Mouse (Mus musculus): ENCODE measurements at regions not wholly inside any gene's neighbourhood (a gene's known extent, or its start where the extent isn't known, plus 50 kb on each side); places are given as distances from the start of the nearest gene placed in this dataset.
A peak's percentile ranks its signal among the peaks of the same experiment; 100 is the strongest.
"Not testable (repeated sequence)": the region's sequence is repeated elsewhere in the genome, so short reads cannot be mapped to it uniquely, and the experiment has no call there.

GRCm38 (mm10) chr13:52105989-52106642, 259.6 kb downstream of the Gadd45g start:
- no peak for DNase-seq

- DNase-seq = no peak
Measured at GRCm38 (mm10) chr13:52108349-52108921, 262.0 kb downstream of the Gadd45g start.

DNA sequence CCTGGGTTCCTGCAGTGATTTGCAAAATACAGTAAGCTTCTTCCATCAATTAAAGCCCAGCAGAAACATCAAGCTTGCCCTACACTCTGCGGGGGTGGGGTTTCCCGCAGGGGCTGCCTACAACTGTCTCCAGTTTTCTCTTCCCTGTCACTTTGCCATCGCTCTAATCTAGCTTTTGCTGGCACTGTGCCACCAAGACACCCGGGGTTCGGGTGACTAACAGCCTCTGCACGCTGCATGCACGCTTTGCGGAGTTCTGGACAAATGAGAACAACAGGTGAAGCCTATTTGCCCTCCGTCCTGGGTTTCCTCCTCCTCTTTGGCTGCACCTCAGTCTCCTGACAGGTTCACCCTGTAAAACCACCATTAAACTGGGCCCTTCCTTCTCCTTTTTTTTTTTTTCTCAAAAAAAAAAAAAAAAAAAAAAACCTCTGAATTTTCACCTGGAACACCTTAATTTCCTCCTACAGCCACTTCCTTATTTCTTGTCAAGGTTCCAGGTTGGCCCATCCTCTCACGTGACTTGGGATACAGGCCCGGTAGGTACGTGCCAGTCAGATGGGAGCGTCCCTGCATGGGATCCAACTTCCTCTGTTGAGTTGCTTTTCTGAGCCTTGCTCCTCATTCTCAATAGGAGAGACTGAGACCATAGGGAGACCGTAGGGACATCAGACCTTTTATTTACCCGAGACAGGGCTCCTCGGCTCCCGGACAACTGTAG, 262.7 kb downstream of the Gadd45g start:
- DNase-seq = no peak

DNA sequence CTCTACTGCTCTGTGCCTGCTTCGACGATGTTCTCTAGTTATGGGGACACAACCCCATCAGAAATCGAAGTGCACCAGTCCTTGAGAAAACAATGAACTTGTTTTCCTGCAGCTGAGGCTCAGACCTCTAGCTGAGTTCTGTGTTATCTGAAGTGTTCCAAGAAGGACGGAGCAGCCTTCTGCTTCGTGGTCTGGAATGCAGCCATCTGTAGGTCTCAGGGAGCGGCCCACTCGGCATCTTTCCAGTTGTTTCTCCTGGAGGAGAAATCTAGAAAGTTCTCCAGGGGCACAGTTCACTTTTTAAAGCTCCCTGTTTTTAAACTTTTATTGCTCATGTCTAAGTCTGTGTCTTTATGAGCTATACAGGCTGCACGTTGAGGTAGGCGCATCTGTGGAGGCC, 264.3 kb downstream of the Gadd45g start:
- DNase-seq = no peak

DNA sequence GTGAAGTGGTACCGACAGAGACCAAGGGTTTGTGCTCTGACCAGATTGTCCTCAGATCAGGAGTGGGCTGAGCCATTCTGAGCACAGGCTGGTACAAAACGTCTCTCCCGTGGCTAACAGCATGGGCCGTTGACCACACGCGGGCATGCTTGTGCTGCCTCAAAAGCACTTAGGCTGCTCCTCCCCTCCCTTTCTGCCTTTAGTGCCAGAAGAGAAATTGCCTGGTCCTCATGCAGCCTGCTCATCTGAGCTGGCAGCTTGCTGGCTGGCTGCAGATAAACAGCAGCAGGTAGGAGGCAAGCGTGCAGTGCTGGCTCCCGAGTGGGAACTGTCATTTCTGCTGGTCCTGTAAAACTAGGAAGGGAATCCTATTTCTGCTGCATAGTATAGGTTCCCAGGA, 267.1 kb downstream of the Gadd45g start:
- DNase-seq = peak; percentile 29

DNA sequence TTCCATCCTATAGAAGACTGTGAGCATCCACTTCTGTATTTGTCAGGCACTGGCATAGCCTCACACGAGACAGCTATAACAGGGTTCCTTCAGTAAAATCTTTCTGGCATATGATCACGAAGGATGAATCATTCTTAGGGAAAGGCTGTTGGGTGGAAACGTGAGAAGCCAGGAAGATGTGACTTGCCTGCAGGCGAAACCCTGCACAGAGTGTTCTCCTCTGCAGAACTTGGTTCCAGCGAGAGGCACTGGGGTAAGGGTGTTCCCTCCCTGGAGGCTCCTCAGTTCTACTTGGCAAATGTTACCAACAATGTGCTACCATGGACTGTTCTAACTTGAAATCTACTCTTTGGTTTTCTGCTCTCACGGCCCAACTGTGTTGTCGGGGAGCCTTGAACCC, 268.0 kb downstream of the Gadd45g start:
- DNase-seq = no peak

- no peak for DNase-seq
Measured at GRCm38 (mm10) chr13:52114962-52115361, 268.5 kb downstream of the Gadd45g start.

DNA sequence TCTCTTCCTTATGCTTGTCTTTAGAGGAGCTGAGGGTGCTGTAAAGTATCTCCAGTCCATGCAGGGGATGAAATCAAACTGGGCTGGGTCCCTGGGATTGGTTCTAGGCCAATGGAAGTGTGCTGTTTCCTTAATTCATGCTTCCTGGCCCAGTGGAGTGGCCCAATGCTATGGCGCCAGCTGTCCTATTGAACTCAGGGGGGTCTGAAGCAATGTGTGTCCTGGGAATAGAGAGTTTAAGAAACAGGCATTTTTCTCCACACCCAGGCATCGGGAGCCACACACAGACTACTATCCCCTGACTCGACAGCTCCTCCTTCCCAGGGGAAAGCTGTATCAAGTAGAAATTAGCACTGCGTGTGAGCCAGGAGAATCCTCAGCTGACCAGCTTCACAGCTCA, 269.8 kb downstream of the Gadd45g start:
- DNase-seq = no peak

DNA sequence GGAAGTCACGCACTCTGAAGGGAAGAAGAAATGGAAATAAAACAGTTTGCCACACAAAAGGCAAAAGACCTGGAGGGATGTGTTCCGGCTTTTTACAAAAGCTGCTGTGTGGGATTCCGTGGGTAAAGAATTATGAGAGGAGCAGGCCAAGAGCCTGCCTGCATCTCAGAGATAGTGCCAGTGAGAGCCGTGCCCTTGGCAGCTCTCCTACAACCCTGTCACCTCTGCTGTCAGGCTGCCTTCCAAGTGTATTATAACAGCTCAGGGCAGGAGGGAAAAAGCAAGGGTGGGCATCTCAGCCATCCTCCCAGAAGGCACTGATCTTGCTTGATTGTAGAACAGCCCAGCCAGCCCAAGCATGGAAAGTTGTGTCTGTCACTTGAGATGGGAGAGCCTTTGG, 270.3 kb downstream of the Gadd45g start:
- no peak for DNase-seq

GRCm38 (mm10) chr13:52120795-52121194, 274.3 kb downstream of the Gadd45g start:
- DNase-seq = no peak

DNA sequence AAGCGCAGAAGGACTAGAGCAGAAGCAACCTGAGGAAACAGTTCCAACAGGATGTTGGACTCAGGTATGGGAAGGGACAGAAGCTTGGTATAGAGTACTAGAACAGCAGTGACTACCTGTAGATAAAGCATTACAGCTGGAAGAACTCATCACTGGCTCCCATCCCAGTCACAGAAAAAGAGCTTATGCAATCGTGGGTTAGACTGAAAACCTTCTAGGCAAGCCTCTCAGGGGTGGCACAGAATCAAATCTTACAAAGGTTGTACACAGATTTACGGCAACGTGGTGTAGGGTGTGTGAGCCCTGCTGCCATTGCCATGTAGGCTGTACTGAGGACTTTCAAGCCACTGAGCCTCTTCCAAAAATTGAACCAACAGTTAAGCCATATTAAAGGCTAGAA, 278.6 kb downstream of the Gadd45g start:
- DNase-seq = no peak

DNA sequence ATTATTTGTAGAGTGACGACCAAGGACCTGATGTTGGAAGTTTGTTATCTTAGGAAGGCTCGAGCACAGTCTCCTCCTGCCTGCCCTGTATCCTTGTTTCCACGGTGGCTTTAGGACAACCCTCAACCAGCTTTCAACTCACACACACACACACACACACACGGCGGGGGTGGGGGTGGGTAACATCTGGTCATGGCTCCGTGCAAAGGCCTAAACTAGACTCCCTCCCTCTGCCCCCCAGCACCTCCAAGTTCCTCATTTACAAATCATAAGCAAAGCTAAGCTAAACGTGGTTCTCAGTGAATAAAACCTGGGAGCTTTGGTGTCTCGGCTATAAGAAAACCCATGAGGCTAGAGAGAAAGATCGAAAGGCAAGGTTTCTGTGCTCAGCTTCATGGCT, 281.3 kb downstream of the Gadd45g start:
- no peak for DNase-seq

DNA sequence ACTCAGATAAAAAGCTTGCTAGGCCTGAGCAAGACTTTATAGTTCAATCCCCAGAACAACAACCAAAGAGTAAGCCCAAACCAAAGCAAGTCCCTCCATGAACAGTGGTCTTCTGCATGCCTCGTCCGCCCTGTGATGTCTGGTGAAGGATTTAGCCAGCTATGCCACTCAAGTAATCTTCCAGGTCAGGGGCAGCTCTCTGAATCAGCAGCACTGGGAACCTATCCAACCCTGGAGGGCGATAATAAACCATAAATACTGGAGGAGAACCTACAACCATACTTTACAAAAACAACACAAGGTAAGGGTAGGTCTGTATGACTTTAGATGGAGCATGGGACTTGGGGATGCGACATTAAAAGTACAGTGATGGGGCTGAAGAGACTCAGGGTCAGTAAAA, 283.0 kb downstream of the Gadd45g start:
- no peak for DNase-seq

DNA sequence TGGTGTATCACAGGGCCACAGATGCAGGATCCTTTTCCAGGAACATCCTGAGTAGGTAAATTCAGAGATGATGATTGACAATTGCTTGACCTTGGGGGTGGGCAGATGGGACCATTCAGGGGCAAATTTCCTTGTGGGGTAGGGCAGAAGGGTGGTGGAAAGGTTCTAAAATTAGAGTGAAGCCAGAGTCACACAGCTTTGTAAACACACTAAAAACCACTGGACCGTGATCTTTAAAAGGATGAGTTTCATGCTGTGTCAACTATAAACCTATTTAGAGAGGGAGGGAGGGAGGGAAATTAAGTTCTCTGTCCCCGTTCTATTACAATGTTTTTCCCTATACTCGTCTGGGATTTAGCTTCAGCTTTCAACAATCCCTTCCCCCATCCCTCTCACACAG, 286.7 kb downstream of the Gadd45g start:
- no peak for DNase-seq

- DNase-seq = no peak
Measured at GRCm38 (mm10) chr13:52138331-52138945, 292.0 kb downstream of the Gadd45g start.

- DNase-seq = no peak
Measured at GRCm38 (mm10) chr13:52139140-52139809, 292.8 kb downstream of the Gadd45g start.

DNA sequence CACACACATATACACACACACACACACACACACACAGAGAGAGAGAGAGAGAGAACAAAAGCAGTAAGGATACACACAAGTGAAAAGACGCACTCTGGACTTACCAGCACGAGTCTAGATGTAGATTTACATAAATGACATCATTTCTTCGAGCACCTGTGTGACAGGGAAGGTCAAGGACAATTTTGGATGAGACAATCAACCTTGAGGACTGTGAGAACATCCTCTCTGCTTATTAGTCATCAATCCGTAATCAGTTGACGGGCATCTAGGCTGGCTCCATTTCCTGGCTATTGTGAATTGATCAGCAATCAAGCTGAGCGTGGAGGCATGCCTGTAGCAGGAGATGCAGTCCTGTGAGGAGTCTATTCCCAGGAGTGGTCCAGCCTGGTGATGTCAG, 293.7 kb downstream of the Gadd45g start:
- DNase-seq = no peak

- not testable (repeated sequence) for DNase-seq
Measured at GRCm38 (mm10) chr13:52144066-52144465, 297.6 kb downstream of the Gadd45g start.

DNA sequence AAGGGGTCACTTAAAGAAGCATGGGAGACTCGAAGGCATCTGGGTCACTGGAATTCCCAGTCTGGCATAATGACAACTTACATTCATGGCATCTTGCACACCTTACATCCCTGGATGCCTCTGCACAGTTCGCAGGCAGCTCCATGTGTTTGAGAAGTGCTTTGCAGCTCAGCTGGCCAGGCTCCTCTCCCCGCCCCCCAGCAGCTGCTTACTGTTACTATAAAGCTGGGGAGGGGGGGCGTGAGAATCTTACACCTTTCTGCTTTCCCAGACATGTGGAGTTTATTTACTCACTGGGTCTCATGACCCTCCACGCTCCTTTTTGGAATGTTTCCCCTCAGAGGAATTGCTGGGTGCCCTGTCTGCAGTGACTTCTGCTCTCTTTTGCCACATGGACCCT, 299.4 kb downstream of the Gadd45g start:
- no peak for DNase-seq

DNA sequence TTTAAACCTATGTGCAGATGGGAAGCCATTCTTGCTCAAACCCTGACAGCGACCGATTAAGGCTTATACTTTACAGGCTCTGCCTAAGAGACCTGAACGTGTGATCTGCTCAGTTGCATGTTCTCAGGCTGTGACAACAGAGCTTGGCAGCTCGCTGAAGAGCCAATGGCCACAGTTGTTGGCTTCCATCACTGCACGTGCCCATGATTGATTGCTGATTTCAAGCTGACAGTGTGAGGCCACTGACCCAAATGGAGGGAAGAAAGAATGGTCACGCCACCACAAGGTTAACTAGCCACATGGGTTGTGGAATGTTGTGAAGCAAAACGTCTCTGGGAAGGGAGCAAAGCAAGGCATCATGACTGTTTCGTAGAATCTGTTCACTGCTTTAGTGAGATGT, 303.8 kb downstream of the Gadd45g start:
- no peak for DNase-seq

DNA sequence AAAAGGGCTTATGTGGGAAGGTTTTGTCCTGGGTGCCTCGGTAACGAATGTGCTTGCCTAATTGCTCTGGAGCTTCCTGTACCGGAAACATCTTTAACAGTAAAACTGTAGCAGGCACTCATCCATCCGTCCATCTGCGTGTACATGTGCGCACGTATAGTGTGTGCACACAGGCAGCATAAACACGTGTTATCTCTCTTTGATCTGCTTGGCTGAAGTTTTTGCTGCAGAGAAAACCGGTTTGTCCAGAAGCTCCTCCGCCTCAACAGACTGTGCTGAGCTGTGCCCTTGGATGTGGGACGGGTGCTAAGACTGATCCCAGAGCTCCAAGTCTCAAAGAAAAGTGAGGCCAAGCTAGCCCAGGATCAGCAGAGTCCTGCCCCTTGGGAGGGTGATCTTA, 305.3 kb downstream of the Gadd45g start:
- DNase-seq = no peak

GRCm38 (mm10) chr13:52152221-52152620, 305.7 kb downstream of the Gadd45g start:
- DNase-seq = no peak

- no peak for DNase-seq
Measured at GRCm38 (mm10) chr13:52153030-52153429, 306.6 kb downstream of the Gadd45g start.
